Mouse (Mus musculus) embryonic fibroblast, embryonic 13.5 days (primary cell): ENCODE data around the gene Klhl36. TPM values are rescaled to one million over a fixed set of nuclear protein-coding genes. Genes with fewer than 3 reads are reported as not detected.

Source experiments
- H3K27ac ChIP-seq: 2 replicates; pipeline ENCODE4 v1.5.1; 2012; ENCODE audit warnings: low read length, control low read depth, inconsistent platforms; ENCODE audit not compliant: insufficient read depth
- H3K4me1 ChIP-seq: 2 replicates; pipeline ENCODE4 v1.6.1; 2011; ENCODE audit warnings: low read length; ENCODE audit not compliant: control insufficient read depth, insufficient read depth
- H3K4me3 ChIP-seq: 2 replicates; pipeline ENCODE4 v1.5.1; 2011; ENCODE audit warnings: mild to moderate bottlenecking, control low read depth, low read length; ENCODE audit not compliant: insufficient read depth
- CTCF ChIP-seq: IDR thresholded peaks from 2 replicates; pipeline ENCODE4 v1.5.1; 2011; ENCODE audit warnings: mild to moderate bottlenecking, control low read depth, low read length, moderate library complexity, borderline replicate concordance; ENCODE audit not compliant: insufficient read depth
- POLR2A ChIP-seq: IDR thresholded peaks from 2 replicates; pipeline ENCODE4 v1.6.1; 2011; ENCODE audit warnings: low read depth, mild to moderate bottlenecking, control low read depth, low read length, moderate library complexity
- polyA plus RNA-seq: library from polyadenylated mRNA; stranded (reverse); fragments of >200 nt; gene quantifications from 2 replicates; pipeline ENCODE4 v1.2.4, GENCODE M21; 2011; ENCODE audit warnings: low read depth; ENCODE audit not compliant: missing spikeins, insufficient read length

Klhl36 gene
- polyA plus RNA-seq = 1.6 and 2.1 TPM in 2 replicates

- Histone ChIP-seq H3K27ac (no peak within 1 kb of the TSS), H3K4me1 (no peaks in the 10 kb centered on the region), H3K4me3 (peak within 1 kb of the TSS; percentile 56)
- peak; percentile 58 for TF ChIP-seq POLR2A
- no peak for TF ChIP-seq CTCF
Observed at GRCm38 (mm10) chr8:119861706-119862389, at the start of gene Klhl36. TSS of gene Klhl36 (plus strand) at chr8:119862266.

GRCm38 (mm10) chr8:119812650-119813431, 49.2 kb upstream of the Klhl36 start:
- H3K27ac ChIP-seq = no peak overlapping the region
- no peak overlapping the region for H3K4me3 ChIP-seq
- TF ChIP-seq CTCF = no peak
- TF ChIP-seq POLR2A = no peak
- 0 out of 2 replicates have a peak, but pooled peaks cover 4% of the 10 kb centered on the region for H3K4me1 ChIP-seq

GRCm38 (mm10) chr8:119816219-119816618, 45.8 kb upstream of the Klhl36 start:
- 0 out of 2 replicates have a peak, but pooled peaks cover 4% of the 10 kb centered on the region for H3K4me1 ChIP-seq
- no peak for TF ChIP-seq CTCF
- no peak for TF ChIP-seq POLR2A
- H3K27ac ChIP-seq = no peak overlapping the region
- no peak overlapping the region for H3K4me3 ChIP-seq

GRCm38 (mm10) chr8:119817446-119817845, 44.6 kb upstream of the Klhl36 start:
- H3K4me1 ChIP-seq = 0 out of 2 replicates have a peak, but pooled peaks cover 4% of the 10 kb centered on the region
- H3K4me3 ChIP-seq = no peak overlapping the region
- no peak overlapping the region for H3K27ac ChIP-seq
- TF ChIP-seq CTCF (no peak), POLR2A (no peak)

- Histone ChIP-seq H3K4me3 (no peak overlapping the region), H3K27ac (no peak overlapping the region), H3K4me1 (no peaks in the 10 kb centered on the region)
- TF ChIP-seq CTCF = no peak
- TF ChIP-seq POLR2A = no peak
Observed at GRCm38 (mm10) chr8:119819316-119819715, 42.8 kb upstream of the Klhl36 start.

- no peak overlapping the region for H3K27ac ChIP-seq
- H3K4me3 ChIP-seq = no peak overlapping the region
- no peak for TF ChIP-seq POLR2A
- TF ChIP-seq CTCF = no peak
- H3K4me1 ChIP-seq = no peaks in the 10 kb centered on the region
Observed at GRCm38 (mm10) chr8:119819976-119820375, 42.1 kb upstream of the Klhl36 start.

GRCm38 (mm10) chr8:119821691-119822090, 40.4 kb upstream of the Klhl36 start:
- H3K4me1 ChIP-seq = no peaks in the 10 kb centered on the region
- no peak for TF ChIP-seq POLR2A
- no peak for TF ChIP-seq CTCF
- no peak overlapping the region for H3K4me3 ChIP-seq
- H3K27ac ChIP-seq = no peak overlapping the region

GRCm38 (mm10) chr8:119823278-119823677, 38.8 kb upstream of the Klhl36 start:
- Histone ChIP-seq H3K27ac (no peak overlapping the region), H3K4me3 (no peak overlapping the region), H3K4me1 (no peaks in the 10 kb centered on the region)
- TF ChIP-seq CTCF (no peak), POLR2A (no peak)

- Histone ChIP-seq H3K4me3 (no peak overlapping the region), H3K27ac (no peak overlapping the region), H3K4me1 (no peaks in the 10 kb centered on the region)
- TF ChIP-seq CTCF (no peak), POLR2A (no peak)
Observed at GRCm38 (mm10) chr8:119824100-119824499, 38.0 kb upstream of the Klhl36 start.

- H3K27ac ChIP-seq = no peak overlapping the region
- no peaks in the 10 kb centered on the region for H3K4me1 ChIP-seq
- TF ChIP-seq POLR2A (no peak), CTCF (no peak)
Observed at GRCm38 (mm10) chr8:119824809-119825273, 37.2 kb upstream of the Klhl36 start.

More at GRCm38 (mm10) chr8:119824809-119825273, 37.2 kb upstream of the Klhl36 start:
- no peak overlapping the region for H3K4me3 ChIP-seq
